Mouse (Mus musculus) B cell, adult 2 months (primary cell): ENCODE results near the gene Lao1.
A peak's percentile ranks its signal among the peaks of the same experiment; 100 is the strongest.
"Not testable (repeated sequence)": the region's sequence is repeated elsewhere in the genome, so short reads cannot be mapped to it uniquely, and the experiment has no call there.

Experiments
- DNase-seq, 2 experiments: peaks; one replicate each; pipeline ENCODE4 v3.0.0; 2022

Lao1 gene

DNA sequence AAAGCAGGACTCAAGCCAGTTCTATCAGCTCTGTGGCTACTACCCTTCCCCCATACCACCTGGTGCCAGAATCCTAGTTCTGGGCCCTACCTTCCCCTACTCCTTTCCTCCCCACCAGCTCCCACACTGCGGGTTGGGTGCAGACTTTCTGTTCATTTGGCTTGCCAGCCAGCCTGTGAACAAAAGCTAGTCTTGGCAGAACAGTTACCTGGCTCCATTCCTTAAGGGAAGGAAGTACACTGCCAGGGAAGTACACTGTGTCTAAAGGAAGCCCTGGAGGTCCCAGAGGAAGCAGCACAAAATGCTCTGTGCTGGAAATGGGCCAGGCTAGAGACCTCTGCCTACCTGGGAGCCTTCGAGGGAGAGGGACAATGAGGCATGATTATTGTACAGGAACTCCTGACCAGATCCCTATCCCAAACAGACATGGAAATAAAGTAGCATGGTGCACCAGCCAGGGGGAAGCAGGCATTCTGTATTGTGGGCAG is at the start of gene Lao1:
Gene Lao1 (plus strand): TSS at position 438 of the 488 bp plus-strand sequence.
- no peak for DNase-seq

- not testable (repeated sequence) for DNase-seq
These were observed 44.0 kb upstream of the Lao1 start, which contains the start of gene Olfr1329 for GRCm38 (mm10) chr4:118917365-118917764. Gene Olfr1329 (minus strand): TSS chr4:118917465.

DNA sequence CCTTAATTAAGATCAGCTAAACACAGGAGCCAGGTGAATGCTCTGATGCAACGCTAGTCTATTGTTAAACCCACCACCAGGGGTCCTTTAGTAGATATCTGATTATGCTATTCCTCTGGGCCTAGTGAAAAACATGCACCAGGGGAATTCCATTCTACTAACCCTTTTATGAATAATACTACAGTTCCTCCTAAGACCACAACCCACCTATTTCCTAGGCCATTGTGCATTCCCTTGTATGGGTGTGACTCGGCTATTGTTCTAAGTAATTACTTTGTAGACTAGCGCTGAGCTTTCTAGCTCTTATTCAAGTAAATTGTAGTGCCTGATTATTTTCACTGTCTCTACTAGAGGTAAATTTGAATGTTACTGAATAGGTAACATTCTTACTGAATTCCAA is 30.1 kb upstream of the Lao1 start:
- not testable (repeated sequence) for DNase-seq

DNA sequence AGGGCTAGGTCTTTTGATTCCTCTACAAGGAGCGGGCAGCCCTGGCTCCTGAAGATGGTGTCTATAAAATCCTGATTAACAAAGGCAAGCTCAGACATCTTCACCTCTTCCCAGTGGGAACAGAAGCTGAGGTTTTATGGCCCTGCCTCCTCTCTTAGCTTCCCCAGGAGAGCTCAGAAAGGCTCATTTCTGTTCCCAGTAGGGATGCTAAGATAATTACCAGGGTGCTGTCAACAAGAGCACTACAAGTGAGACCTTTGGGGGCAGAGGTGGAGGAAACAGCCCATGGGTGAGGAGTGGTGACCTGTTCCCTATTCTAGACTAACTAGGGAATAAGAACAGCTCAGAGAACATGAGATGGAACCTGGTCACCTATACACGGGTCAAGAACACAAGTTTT is 22.9 kb upstream of the Lao1 start, which contains the start of gene Olfr1328:
Gene Olfr1328 (minus strand): TSS at position 101 of the 400 bp plus-strand sequence.
- no peak for DNase-seq

GRCm38 (mm10) chr4:118958812-118959211 is 2.6 kb upstream of the Lao1 start:
- no peak for DNase-seq

GRCm38 (mm10) chr4:118967711-118968110 is 6.3 kb downstream of the Lao1 start:
- no peak for DNase-seq

DNA sequence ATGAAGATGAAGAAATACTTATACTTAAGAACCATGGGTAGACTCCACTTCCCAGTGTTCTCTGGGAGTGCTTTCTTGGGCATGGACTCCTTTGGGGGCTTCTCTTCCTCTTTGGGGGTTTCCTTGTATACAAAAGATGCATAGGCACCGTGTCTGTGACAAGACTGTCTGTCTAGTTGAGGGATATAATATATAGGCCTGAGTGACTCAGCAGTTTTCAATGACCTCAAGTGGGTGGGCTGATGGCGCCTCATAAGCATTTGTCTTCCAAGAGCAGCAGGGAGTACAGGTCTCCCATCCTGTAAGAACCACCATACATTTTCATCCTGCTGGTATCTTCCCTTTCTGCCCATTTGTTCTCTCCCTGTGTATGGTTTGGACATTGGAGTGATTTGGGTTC is 11.9 kb downstream of the Lao1 start:
- no peak for DNase-seq

DNA sequence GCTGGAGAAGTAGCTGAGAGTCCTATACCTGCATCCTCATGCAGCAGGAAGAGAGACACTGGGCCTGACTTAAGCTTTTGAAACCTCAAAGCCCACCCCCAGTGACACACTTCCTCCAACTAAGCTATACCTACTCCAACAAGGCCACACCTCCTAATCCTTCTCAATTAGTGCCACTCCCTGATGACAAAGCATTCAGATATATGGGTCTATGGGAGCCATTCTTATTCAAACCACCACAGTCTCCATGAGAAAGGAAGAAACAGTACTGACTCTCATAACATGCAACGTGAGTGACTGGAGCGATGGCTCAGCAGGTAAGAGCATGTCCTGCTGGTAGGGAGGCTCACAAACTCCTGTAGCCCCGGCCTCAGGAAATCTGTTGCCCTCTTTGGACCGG is 23.9 kb downstream of the Lao1 start:
- DNase-seq: no peak

DNA sequence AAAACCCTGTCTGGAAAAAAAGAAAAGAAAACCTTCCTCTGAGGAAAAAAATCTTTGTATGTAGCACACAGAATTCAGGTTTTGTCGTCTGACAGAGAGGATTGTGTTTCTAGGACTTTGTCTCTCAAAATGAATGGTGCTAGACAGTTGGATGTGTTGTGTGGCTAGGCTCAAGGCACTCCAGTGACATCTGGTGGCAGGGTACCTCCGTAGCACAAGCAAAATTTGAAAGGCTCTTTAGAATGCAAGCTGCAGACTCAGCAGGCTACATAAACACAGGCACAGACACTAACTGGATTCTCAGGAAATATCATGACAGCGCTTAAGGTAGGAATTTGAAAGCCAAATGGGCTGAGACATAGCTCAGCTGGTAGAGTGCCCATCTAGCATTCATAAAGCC is 27.2 kb downstream of the Lao1 start:
- DNase-seq: peak; percentile 49 to 52

- no peak for DNase-seq
These were observed 28.0 kb downstream of the Lao1 start for GRCm38 (mm10) chr4:118989331-118989730.

DNA sequence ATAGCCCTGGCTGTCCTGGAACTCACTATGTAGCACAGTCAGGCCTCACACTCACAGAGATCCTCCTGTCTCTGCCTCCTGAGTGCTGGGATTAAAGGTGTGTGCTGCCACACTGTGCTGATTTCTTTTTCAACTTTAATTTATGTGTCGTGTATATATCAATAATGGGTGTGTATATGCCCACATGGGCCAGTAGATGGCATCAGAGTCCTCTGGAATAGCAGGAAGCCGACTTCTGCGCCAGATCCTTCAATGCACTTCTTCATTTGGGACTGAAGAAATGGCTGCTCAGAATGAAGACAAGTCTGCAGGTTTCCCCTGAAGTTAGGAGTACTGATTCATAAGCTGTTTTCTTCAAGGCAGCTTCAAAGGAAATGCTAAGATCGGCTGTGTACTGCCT is 30.4 kb downstream of the Lao1 start:
- DNase-seq: peak; percentile 60 to 65

DNA sequence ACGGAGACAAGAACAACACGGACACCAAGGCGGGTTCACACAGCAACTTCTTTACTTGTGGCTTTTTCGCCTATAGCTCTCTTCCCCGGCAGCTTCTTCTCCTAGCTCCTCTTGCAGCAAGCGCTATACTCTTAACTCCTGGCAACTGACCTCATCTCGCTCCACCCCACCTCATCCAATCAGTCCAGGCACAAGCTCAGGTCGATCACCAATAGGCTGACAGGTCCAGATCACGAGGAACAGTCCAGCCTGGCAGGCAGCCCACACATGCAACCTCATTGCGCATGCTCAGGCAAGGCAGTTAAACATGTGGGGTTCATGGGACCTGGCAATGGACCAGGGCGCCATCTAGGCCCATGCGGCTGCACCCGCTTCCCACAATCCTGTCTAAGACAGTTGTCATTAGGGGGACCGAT is 35.8 kb downstream of the Lao1 start:
- no peak for DNase-seq

DNA sequence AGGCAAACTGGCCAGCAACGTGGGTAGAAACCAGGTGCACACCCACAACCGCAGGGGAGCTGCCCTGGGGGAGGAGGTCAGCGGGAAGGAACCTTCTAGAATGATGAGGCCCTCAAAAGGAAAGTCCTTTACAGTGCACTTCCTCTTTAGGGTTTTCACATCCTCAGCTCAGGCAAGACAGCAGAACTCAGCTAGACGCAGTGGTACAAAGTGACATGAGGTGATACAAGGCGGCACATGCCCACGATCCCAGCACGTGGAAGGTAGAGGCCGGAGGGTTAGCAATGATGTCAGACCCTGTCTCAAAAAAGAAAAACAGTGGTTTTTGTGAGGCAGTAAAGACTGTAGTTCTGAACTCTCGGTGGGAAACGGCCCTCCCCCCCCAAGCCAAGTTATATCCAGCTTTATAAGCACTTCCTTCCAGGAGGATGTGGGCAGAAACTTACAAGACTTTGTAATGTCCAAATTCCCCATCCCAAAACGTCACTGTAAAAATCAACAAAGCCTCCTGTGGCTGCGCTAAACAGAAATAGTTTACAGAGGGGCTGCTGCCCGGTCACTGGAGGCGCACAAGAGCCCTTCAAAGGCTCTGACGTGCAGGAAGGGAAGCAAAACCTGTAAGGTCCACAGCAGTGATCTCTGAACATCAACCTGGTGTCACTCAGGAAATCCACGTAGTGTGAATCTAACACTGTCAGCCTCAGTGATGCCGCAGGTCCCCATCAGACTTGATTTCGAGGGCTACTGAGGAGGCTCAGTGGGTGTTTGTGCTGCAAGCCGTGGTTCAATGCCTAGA is 38.5 kb downstream of the Lao1 start:
- DNase-seq: peak; percentile 80 to 81

- DNase-seq: no peak
These were observed 40.3 kb downstream of the Lao1 start for GRCm38 (mm10) chr4:119001696-119002095.

DNA sequence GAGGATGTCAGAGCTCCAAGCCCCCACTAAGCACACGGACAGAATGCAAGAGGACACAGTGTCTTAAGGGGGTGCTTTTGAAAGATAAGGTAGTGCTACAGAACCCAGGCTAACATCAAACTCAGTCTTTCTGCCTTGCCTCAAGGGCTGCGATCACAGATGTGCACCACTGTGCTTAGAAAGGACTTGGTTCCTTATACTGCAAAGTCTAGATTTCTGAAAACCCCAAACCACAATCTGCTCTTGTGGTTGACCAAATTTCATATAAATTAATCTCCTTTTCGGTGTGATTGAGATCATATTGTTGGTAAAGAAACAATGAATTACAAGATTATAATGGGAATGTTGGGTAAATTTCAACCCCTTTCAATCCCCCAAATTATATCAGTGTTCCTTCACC is 41.1 kb downstream of the Lao1 start:
- DNase-seq: peak in 1 of 2 experiments; percentile 26

- DNase-seq: peak in 1 of 2 experiments; percentile 21
These were observed 42.8 kb downstream of the Lao1 start for GRCm38 (mm10) chr4:119004178-119004577.

GRCm38 (mm10) chr4:119004613-119005339 is 43.4 kb downstream of the Lao1 start:
- DNase-seq: peak; percentile 93 to 94

GRCm38 (mm10) chr4:119007602-119008001 is 46.2 kb downstream of the Lao1 start:
- DNase-seq: no peak

- DNase-seq: no peak
These were observed 47.1 kb downstream of the Lao1 start for GRCm38 (mm10) chr4:119008476-119008875.

GRCm38 (mm10) chr4:119009814-119010213 is 48.4 kb downstream of the Lao1 start:
- DNase-seq: no peak

GRCm38 (mm10) chr4:119011050-119011680 is 49.8 kb downstream of the Lao1 start:
- DNase-seq: no peak

DNA sequence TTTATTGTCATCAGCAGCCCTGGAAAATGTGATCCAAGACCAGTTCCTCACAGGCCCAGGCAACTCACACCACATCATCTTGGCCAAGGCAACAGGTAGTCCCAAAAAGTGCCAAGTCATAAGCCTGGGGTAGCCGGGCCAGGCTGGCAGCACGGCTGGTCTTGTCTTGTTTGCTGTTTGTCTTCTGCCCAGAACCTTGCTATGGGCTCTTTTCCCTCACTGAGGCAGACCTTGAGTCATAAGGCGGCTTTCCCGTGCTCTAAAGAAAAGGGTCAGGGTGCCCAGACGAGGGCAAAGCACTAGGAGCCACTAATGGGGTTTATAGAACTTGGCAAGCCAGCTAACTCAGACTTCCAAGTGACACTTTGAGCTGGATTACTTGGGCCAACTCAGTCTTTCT is 51.7 kb downstream of the Lao1 start:
- DNase-seq: no peak

- DNase-seq: no peak
These were observed 53.6 kb downstream of the Lao1 start for GRCm38 (mm10) chr4:119014997-119015396.
